Mouse (Mus musculus) MEL (cell line): ENCODE measurements at regions not wholly inside any gene's neighbourhood (a gene's known extent, or its start where the extent isn't known, plus 50 kb on each side); places are given as distances from the start of the nearest gene placed in this dataset.
"Not testable (repeated sequence)": the region's sequence is repeated elsewhere in the genome, so short reads cannot be mapped to it uniquely, and the experiment has no call there.

Experiments used
- CTCF ChIP-seq, 3 experiments: IDR thresholded peaks in 2 of 3; conservative IDR thresholded peaks in 1 of 3; 2 replicates each; pipeline ENCODE4 v1.5.1; 2011 to 2012; ENCODE audit warnings: low read length in 3 of 3, low read depth in 2 of 3, mild to moderate bottlenecking in 2 of 3, improper control_type of control experiment in 1 of 3, inconsistent platforms in 1 of 3, mixed read lengths in 1 of 3, moderate library complexity in 1 of 3; ENCODE audit not compliant: control insufficient read depth in 1 of 3, insufficient read depth in 1 of 3, poor library complexity in 1 of 3, severe bottlenecking in 1 of 3
- EP300 ChIP-seq, 2 experiments: IDR thresholded peaks; 2 replicates each; pipeline ENCODE4 v1.6.1; 2011; ENCODE audit warnings: improper control_type of control experiment in 2 of 2, low read length in 2 of 2, low read depth in 1 of 2, mild to moderate bottlenecking in 1 of 2
- GATA1 ChIP-seq: IDR thresholded peaks from 2 replicates; pipeline ENCODE4 v1.6.1; 2011; ENCODE audit warnings: low read depth, low read length, improper control_type of control experiment
- MAX ChIP-seq: IDR thresholded peaks from 2 replicates; pipeline ENCODE4 v1.6.1; 2011; ENCODE audit warnings: low read length, improper control_type of control experiment
- MYC ChIP-seq: IDR thresholded peaks from 2 replicates; pipeline ENCODE4 v1.6.1; 2011; ENCODE audit warnings: low read depth, mild to moderate bottlenecking, low read length, improper control_type of control experiment, moderate library complexity
- ZKSCAN1 ChIP-seq: IDR thresholded peaks from 2 replicates; pipeline ENCODE4 v1.6.1; 2012; ENCODE audit warnings: low read depth, mild to moderate bottlenecking, inconsistent platforms, low read length, improper control_type of control experiment, moderate library complexity

- not testable (repeated sequence) for TF ChIP-seq CTCF (IDR thresholded peaks at IDR 0.05 in 2 of 3, conservative IDR thresholded peaks at IDR 0.05 in 1 of 3; ENCODE audit: control insufficient read depth in 1 of 3, insufficient read depth in 1 of 3, low read depth in 2 of 3, low read length in 3 of 3, poor library complexity in 1 of 3, severe bottlenecking in 1 of 3); ZKSCAN1; MYC; EP300 (IDR thresholded peaks at IDR 0.05; ENCODE audit: low read depth in 1 of 2, low read length in 2 of 2); GATA1; MAX
These were observed 100.5 kb upstream of the Ccdc122 start for GRCm38 (mm10) chr14:76936051-76936450.
